Mouse (Mus musculus) G1E (cell line): ENCODE results near the gene Birc7.

Source experiments
- CTCF ChIP-seq: IDR thresholded peaks from 2 replicates; pipeline ENCODE4 v1.5.1; 2012; ENCODE audit warnings: low read depth, low read length, inconsistent platforms, mixed read lengths
- GATA1 ChIP-seq: IDR thresholded peaks from 2 replicates; pipeline ENCODE4 v1.6.1; 2012; ENCODE audit warnings: borderline replicate concordance, low read length, inconsistent platforms, mixed read lengths
- TAL1 ChIP-seq: conservative IDR thresholded peaks from 2 replicates; pipeline ENCODE4 v1.6.1; 2012; ENCODE audit warnings: low read depth, low read length, inconsistent platforms, mixed read lengths

- TF ChIP-seq CTCF (no peak), GATA1 (no peak), TAL1 (no peak)
Measured at GRCm38 (mm10) chr2:180897857-180898256, 31.0 kb upstream of the Birc7 start.
